Mouse (Mus musculus): ENCODE results near the gene Wfdc10.

The Wfdc10 gene

GRCm38 (mm10) chr2:164701761-164702160 lies 45.9 kb downstream of the Wfdc10 start:
- no peak for DNase-seq

DNA sequence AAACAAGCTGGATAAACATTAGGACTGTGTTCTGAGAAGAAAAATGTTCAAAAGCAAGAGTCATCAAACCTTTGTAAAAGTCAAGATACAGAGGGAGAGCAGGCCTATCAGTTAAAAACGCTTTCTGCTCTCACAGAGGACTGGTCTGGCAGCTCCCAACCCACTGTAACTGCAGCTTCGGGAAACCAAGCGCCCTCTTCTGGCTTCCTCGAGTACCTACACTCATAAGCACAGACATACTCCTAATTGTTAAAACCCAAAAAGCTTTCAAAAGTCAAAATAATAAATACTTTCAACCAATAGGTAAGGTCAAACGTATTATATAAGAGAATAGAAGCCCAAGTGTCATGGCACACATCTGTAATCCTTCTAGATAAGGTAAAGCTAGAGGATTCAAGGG lies 48.4 kb downstream of the Wfdc10 start:
- DNase-seq: no peak

- no peak for DNase-seq
Measured at GRCm38 (mm10) chr2:164705328-164705727, 49.5 kb downstream of the Wfdc10 start.

DNA sequence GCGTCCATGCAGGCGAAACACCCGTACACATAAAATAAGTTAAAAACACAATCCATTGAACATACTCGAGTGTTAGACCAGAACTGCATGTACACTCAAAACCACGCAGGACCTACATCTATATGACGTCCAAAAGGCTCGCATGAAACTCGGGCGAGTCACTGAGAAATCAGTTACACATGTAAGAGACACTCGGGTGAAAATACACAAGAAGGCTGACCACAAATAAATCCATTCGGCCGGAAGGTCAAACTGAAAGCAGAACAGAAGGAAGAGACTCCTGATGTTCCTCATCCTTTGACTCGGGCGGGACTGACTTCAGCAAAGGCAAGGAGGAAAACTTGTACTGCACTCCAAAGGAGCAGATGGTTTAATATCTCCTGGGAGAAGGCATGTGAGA lies 50.1 kb downstream of the Wfdc10 start:
- no peak for DNase-seq
